Mouse (Mus musculus) midbrain, embryonic 14.5 days (tissue): ENCODE data around the gene Klhl42. TPM values are rescaled to one million over a fixed set of nuclear protein-coding genes. Genes with fewer than 3 reads are reported as not detected.

Experiments used
- ATAC-seq: fragments of 200-750 bp; cut with Nextera tagmentation; 2 replicates; pipeline ENCODE4 v1.8.0; 2017; ENCODE audit warnings: moderate number of reproducible peaks, moderate library complexity; ENCODE audit not compliant: low FRiP score, low TSS enrichment
- DNase-seq: peaks from one replicate; pipeline ENCODE4 v3.0.0-alpha.2; 2015
- H3K27ac ChIP-seq: fragments of 300-500 bp; sonication (generic); replicated peaks from 2 replicates; pipeline ENCODE4 v1.5.1; 2014; ENCODE audit warnings: mild to moderate bottlenecking, low read depth, low read length, moderate library complexity
- H3K27me3 ChIP-seq: fragments of 300-500 bp; sonication (generic); 2 replicates; pipeline ENCODE4 v1.6.1; 2014; ENCODE audit warnings: low read length, control low read depth, mixed read lengths; ENCODE audit not compliant: control insufficient read depth, insufficient read depth
- H3K36me3 ChIP-seq: fragments of 300-500 bp; sonication (generic); 2 replicates; pipeline ENCODE4 v1.6.1; 2014; ENCODE audit warnings: low read length, control low read depth; ENCODE audit not compliant: control insufficient read depth, insufficient read depth
- H3K4me1 ChIP-seq: fragments of 300-500 bp; sonication (generic); 2 replicates; pipeline ENCODE4 v1.6.1; 2014; ENCODE audit warnings: mild to moderate bottlenecking, antibody characterized with exemption, low read length, control low read depth; ENCODE audit not compliant: control insufficient read depth, insufficient read depth
- H3K4me2 ChIP-seq: fragments of 300-500 bp; sonication (generic); 2 replicates; pipeline ENCODE4 v1.6.1; 2014; ENCODE audit warnings: mild to moderate bottlenecking, low read length, moderate library complexity
- H3K4me3 ChIP-seq: fragments of 300-500 bp; sonication (generic); replicated peaks from 2 replicates; pipeline ENCODE4 v1.5.1; 2014; ENCODE audit warnings: low read depth, low read length
- H3K9ac ChIP-seq: fragments of 300-500 bp; sonication (generic); replicated peaks from 2 replicates; pipeline ENCODE4 v1.6.1; 2014; ENCODE audit warnings: mild to moderate bottlenecking, low read length, moderate library complexity
- H3K9me3 ChIP-seq: fragments of 300-500 bp; sonication (generic); 2 replicates; pipeline ENCODE4 v1.6.1; 2016; ENCODE audit warnings: low read length, control low read depth, mixed read lengths; ENCODE audit not compliant: control insufficient read depth
- WGBS: fragments of 180-500 bp; shearing (Covaris S2); extraction: QIAGEN DNeasy Blood & Tissue Kit; methylation state at CpG from one replicate; pipeline ENCODE4 v1.1.7; 2014; 5-methylcytosine and 5-hydroxymethylcytosine counted together
- polyA plus RNA-seq: library from polyadenylated mRNA; unstranded; fragments of >200 nt; fragmentation: Nextera tagmentation; extraction: Ambion mirVana; gene quantifications from 2 replicates; pipeline ENCODE4 v1.2.1, GENCODE M21; 2014

Klhl42 gene
- polyA plus RNA-seq, 1 experiment from 2014 or later = 8.9 TPM

- no peak overlapping the region for H3K27ac ChIP-seq
- no peaks in the 10 kb centered on the region for H3K4me1 ChIP-seq
- ATAC-seq (no peak), DNase-seq (no peak)
- WGBS = 94% methylated on average over 10 of the region's 10 CpGs
- H3K9me3 ChIP-seq = no peaks in the 10 kb centered on the region
- no peak overlapping the region for H3K4me3 ChIP-seq
- H3K27me3 ChIP-seq = no peaks in the 10 kb centered on the region
- no peak overlapping the region for H3K4me2 ChIP-seq
- no peak overlapping the region for H3K9ac ChIP-seq
- H3K36me3 ChIP-seq = no peaks in the 10 kb centered on the region
Observed at GRCm38 (mm10) chr6:147079919-147080318, 11.3 kb upstream of the Klhl42 start.

DNA sequence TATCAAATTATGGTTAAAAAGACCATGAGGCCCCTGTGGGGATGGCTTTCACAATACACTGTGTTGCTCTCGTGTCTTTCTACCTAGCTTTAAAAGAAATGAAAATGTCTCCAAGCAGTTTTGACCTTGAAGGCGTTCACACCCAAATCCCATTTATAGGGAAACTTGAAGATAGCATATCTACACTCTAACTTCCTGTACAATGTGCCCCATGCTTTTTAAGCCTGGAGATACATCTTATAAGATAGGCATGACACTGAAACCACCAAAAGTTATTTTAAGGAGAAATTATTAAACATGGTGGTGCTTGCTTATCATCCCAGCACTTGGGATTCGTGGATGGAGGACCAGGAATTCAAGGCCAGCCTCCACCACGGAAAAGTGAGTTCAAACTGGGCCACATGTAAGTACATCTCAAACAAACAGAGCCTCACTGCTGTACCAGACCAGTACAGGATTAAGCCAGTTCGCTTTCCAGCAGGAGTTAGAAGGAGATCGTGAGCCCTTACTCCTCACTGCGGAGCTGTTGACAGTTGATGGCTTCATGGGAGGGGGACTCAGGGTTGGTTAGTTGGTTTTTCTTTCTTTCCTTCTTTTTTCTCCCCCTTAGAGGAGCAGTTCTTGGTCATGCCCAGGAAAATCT is 5.7 kb upstream of the Klhl42 start:
- Histone ChIP-seq H3K27me3 (no peaks in the 10 kb centered on the region), H3K4me3 (no peak overlapping the region), H3K4me2 (no peak overlapping the region), H3K36me3 (no peaks in the 10 kb centered on the region), H3K9ac (no peak overlapping the region), H3K27ac (no peak overlapping the region), H3K9me3 (no peaks in the 10 kb centered on the region), H3K4me1 (peaks cover 7% of the 10 kb centered on the region; the same call in 1 of the 2 replicates)
- ATAC-seq = no peak
- 53% methylated on average over 7 of the region's 7 CpGs for WGBS
- DNase-seq = no peak

DNA sequence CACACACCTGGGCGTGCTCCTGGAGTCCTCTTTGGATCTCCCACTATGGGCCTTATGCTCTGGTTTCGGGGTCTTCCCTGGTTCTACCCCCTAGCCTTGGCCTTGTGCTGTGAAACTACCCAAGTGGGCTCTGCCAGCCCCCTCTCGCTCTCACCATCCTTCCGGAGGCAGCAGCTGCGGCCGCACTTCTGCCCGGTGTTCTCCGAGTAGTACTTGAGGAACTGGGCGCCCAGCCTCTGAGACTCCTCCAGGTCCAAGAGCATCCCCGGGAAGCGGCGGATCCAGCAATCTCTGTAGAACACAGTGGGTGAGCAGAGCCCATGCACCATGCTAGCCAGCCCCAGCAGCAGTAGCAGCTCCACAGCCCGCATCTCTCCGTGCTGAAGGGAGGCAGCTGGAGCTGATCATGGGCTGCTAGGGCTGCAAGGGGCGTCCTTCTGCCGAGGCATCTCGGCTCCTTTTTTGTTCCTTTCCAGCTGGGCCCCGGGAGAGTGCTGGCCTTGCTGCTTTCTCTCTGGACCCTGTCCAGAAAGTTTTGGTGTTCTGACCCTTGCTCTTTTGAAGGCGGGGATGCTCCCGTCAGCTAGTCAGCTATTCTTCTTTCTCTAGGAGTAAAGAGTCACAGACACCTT is 4.5 kb upstream of the Klhl42 start, which contains the start of gene Mansc4:
TSS of gene Mansc4 (minus strand) at position 439 of the 632 bp plus-strand sequence.
- Histone ChIP-seq H3K27me3 (no peaks in the 10 kb centered on the region), H3K9me3 (no peaks in the 10 kb centered on the region), H3K4me3 (peak within 1 kb of the TSS; percentile 18; the same call in 1 of the 2 replicates), H3K36me3 (no peaks in the 10 kb centered on the region), H3K4me1 (peaks cover 7% of the 10 kb centered on the region; the same call in 1 of the 2 replicates), H3K4me2 (peak within 1 kb of the TSS; percentile 60), H3K9ac (peak within 1 kb of the TSS; percentile 41; the same call in 1 of the 2 replicates), H3K27ac (no peak within 1 kb of the TSS)
- ATAC-seq = no peak
- DNase-seq = peak; percentile 62
- WGBS = 7% methylated on average over 20 of the region's 20 CpGs

DNA sequence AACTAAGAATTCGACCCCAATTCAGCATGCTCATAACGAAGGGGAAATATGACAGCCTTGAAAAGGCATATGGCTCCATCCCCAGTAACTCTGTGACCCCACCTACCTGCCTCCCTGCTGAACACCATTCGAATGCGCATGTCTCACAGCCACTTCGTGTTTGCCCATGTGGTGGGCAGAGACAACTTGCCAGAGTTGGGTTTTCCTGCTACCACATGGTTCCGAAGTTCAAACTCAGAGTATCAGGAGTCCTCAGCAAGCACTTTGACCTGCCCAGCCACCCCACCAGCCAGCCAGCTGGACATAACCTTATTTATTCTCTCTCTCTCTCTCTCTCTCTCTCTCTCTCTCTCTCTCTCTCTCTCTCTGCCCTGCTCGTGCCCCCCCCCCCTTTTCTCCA is 3.4 kb upstream of the Klhl42 start:
- H3K4me1 ChIP-seq = peaks cover 12% of the 10 kb centered on the region; the same call in 1 of the 2 replicates
- H3K27me3 ChIP-seq = no peaks in the 10 kb centered on the region
- no peak overlapping the region for H3K27ac ChIP-seq
- no peak overlapping the region for H3K4me2 ChIP-seq
- WGBS = 48% methylated on average over 7 of the region's 7 CpGs
- no peaks in the 10 kb centered on the region for H3K36me3 ChIP-seq
- H3K4me3 ChIP-seq = no peak overlapping the region
- no peak for DNase-seq
- no peaks in the 10 kb centered on the region for H3K9me3 ChIP-seq
- ATAC-seq = no peak
- H3K9ac ChIP-seq = no peak overlapping the region

GRCm38 (mm10) chr6:147088517-147088916 is 2.7 kb upstream of the Klhl42 start:
- 82% methylated on average over 3 of the region's 3 CpGs for WGBS
- Histone ChIP-seq H3K36me3 (no peaks in the 10 kb centered on the region), H3K9me3 (no peaks in the 10 kb centered on the region), H3K4me2 (no peak overlapping the region), H3K27ac (no peak overlapping the region), H3K27me3 (no peaks in the 10 kb centered on the region), H3K9ac (no peak overlapping the region), H3K4me3 (no peak overlapping the region), H3K4me1 (peaks cover 18% of the 10 kb centered on the region; the same call in 1 of the 2 replicates)
- no peak for DNase-seq
- no peak for ATAC-seq

GRCm38 (mm10) chr6:147090191-147090590 is 988 bp upstream of the Klhl42 start:
- H3K36me3 ChIP-seq = no peaks in the 10 kb centered on the region
- H3K27me3 ChIP-seq = no peaks in the 10 kb centered on the region
- H3K9me3 ChIP-seq = no peaks in the 10 kb centered on the region
- peak overlapping the region; percentile 80; the same call in 1 of the 2 replicates for H3K4me3 ChIP-seq
- peak overlapping the region; percentile 91 for H3K4me2 ChIP-seq
- peaks cover 28% of the 10 kb centered on the region; the same call in 1 of the 2 replicates for H3K4me1 ChIP-seq
- ATAC-seq (no peak), DNase-seq (no peak)
- WGBS = 64% methylated on average over 5 of the region's 5 CpGs
- no peak overlapping the region; the same call in 1 of the 2 replicates for H3K9ac ChIP-seq
- no peak overlapping the region for H3K27ac ChIP-seq

- H3K9me3 ChIP-seq = no peaks in the 10 kb centered on the region
- peak overlapping the region; percentile 91 for H3K4me2 ChIP-seq
- H3K4me3 ChIP-seq = peak overlapping the region; percentile 80
- DNase-seq = peak; percentile 65
- peaks cover 24% of the 10 kb centered on the region; the same call in 1 of the 2 replicates for H3K4me1 ChIP-seq
- peak; percentile 7; the same call in 1 of the 2 replicates for ATAC-seq
- H3K27ac ChIP-seq = peak overlapping the region; percentile 91
- no peaks in the 10 kb centered on the region for H3K27me3 ChIP-seq
- 2% methylated on average over 15 of the region's 15 CpGs for WGBS
- peak overlapping the region; percentile 93 for H3K9ac ChIP-seq
- H3K36me3 ChIP-seq = peaks cover 5% of the 10 kb centered on the region; the same call in 1 of the 2 replicates
Observed at GRCm38 (mm10) chr6:147092136-147092535, 957 bp downstream of the Klhl42 start.

- no peak for DNase-seq
- WGBS = 83% methylated on average over 7 of the region's 7 CpGs
- H3K27ac ChIP-seq = no peak overlapping the region
- H3K4me3 ChIP-seq = no peak overlapping the region
- no peaks in the 10 kb centered on the region for H3K9me3 ChIP-seq
- peaks cover 5% of the 10 kb centered on the region; the same call in 1 of the 2 replicates for H3K36me3 ChIP-seq
- no peak for ATAC-seq
- H3K9ac ChIP-seq = no peak overlapping the region
- peaks cover 24% of the 10 kb centered on the region; the same call in 1 of the 2 replicates for H3K4me1 ChIP-seq
- H3K4me2 ChIP-seq = no peak overlapping the region
- no peaks in the 10 kb centered on the region for H3K27me3 ChIP-seq
Observed at GRCm38 (mm10) chr6:147094771-147095170, 3.6 kb downstream of the Klhl42 start.
